Mouse (Mus musculus) erythroblast, embryonic 14.5 days (primary cell): ENCODE measurements around the gene Olfr1061.

Source experiments
- GATA1 ChIP-seq: IDR thresholded peaks from 2 replicates; pipeline ENCODE4 v1.6.1; 2012; ENCODE audit warnings: low read length, inconsistent platforms, mixed read lengths
- TAL1 ChIP-seq: IDR thresholded peaks from 3 replicates; pipeline ENCODE4 v1.6.1; 2012; ENCODE audit warnings: low read length, inconsistent platforms, mixed read lengths

DNA sequence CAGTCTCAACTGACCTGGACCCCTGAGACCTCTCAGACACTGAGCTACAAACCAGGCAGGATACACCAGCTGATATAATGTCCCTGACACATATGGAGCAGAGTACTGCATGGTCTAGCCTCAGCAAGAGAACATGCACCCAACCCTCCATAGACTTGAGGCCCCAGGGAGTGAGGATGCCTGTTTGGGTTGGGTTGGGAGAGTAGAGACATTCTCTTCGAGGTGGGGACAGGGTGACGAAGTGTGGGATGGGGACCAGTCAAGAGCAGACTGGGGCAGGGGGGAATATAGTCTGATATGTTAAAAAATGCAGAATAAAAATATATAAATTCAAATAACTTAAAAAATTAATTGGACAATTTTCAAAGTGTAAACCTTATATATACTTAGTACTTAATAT is 18.7 kb downstream of the Olfr1061 start:
- TF ChIP-seq TAL1 (no peak), GATA1 (no peak)
